Mouse (Mus musculus): ENCODE results near the gene Dgcr6. TPM values are rescaled to one million over a fixed set of nuclear protein-coding genes. Genes with fewer than 3 reads are reported as not detected.

Gene Dgcr6
- polyA plus RNA-seq, 1 experiment from 2014 or later: 98.4 TPM

GRCm38 (mm10) chr16:18047660-18048059, 5.0 kb upstream of the Dgcr6 start:
- 0 out of 2 replicates have a peak, but pooled peaks cover 4% of the 10 kb centered on the region for H3K27me3 ChIP-seq (replicated peaks; ENCODE audit: control insufficient read depth, insufficient read depth, low read length)
- WGBS: 1% methylated on average over 3 of the region's 3 CpGs
- no peaks in the 10 kb centered on the region for H3K4me1 ChIP-seq (replicated peaks; ENCODE audit: control insufficient read depth, insufficient read depth, low read length)
- ATAC-seq: no peak
- no peak overlapping the region for H3K27ac ChIP-seq (ENCODE audit: low read depth, low read length)
- H3K4me2 ChIP-seq (replicated peaks; ENCODE audit: low read depth): no peak overlapping the region
- TF ChIP-seq CTCF (IDR thresholded peaks at IDR 0.05; ENCODE audit: low read depth): peak; percentile 76
- no peak overlapping the region for H3K9ac ChIP-seq (ENCODE audit: low read depth, low read length)
- H3K36me3 ChIP-seq (ENCODE audit: control insufficient read depth, insufficient read depth): no peaks in the 10 kb centered on the region
- no peak overlapping the region for H3K4me3 ChIP-seq (ENCODE audit: low read depth, low read length)
- no peaks in the 10 kb centered on the region for H3K9me3 ChIP-seq (ENCODE audit: control insufficient read depth)

GRCm38 (mm10) chr16:18048071-18048470, 4.6 kb upstream of the Dgcr6 start:
- no peak overlapping the region for H3K27ac ChIP-seq (ENCODE audit: low read depth, low read length)
- no peaks in the 10 kb centered on the region for H3K4me1 ChIP-seq (replicated peaks; ENCODE audit: control insufficient read depth, insufficient read depth, low read length)
- H3K27me3 ChIP-seq (replicated peaks; ENCODE audit: control insufficient read depth, insufficient read depth, low read length): 0 out of 2 replicates have a peak, but pooled peaks cover 4% of the 10 kb centered on the region
- no peak overlapping the region for H3K4me3 ChIP-seq (ENCODE audit: low read depth, low read length)
- no peaks in the 10 kb centered on the region for H3K36me3 ChIP-seq (ENCODE audit: control insufficient read depth, insufficient read depth)
- no peak for ATAC-seq
- no peak overlapping the region for H3K9ac ChIP-seq (ENCODE audit: low read depth, low read length)
- TF ChIP-seq CTCF (IDR thresholded peaks at IDR 0.05; ENCODE audit: low read depth): no peak
- WGBS: 71% methylated on average over 8 of the region's 8 CpGs
- H3K9me3 ChIP-seq (ENCODE audit: control insufficient read depth): no peaks in the 10 kb centered on the region
- H3K4me2 ChIP-seq (replicated peaks; ENCODE audit: low read depth): no peak overlapping the region

- 0 out of 2 replicates have a peak, but pooled peaks have one; percentile 2 for ATAC-seq
Observed at GRCm38 (mm10) chr16:18052322-18052721, 338 bp upstream of the Dgcr6 start.

GRCm38 (mm10) chr16:18056215-18056614, 3.6 kb downstream of the Dgcr6 start:
- WGBS: 38% methylated on average over 2 of the region's 2 CpGs
- 0 out of 2 replicates have a peak, but pooled peaks cover 4% of the 10 kb centered on the region for H3K27me3 ChIP-seq (replicated peaks; ENCODE audit: control insufficient read depth, insufficient read depth, low read length)
- TF ChIP-seq CTCF (IDR thresholded peaks at IDR 0.05; ENCODE audit: low read depth): no peak
- H3K27ac ChIP-seq (ENCODE audit: low read depth, low read length): no peak overlapping the region
- no peak for ATAC-seq
- H3K9ac ChIP-seq (ENCODE audit: low read depth, low read length): no peak overlapping the region
- H3K4me3 ChIP-seq (ENCODE audit: low read depth, low read length): no peak overlapping the region
- no peaks in the 10 kb centered on the region for H3K9me3 ChIP-seq (ENCODE audit: control insufficient read depth)
- H3K36me3 ChIP-seq (ENCODE audit: control insufficient read depth, insufficient read depth): no peaks in the 10 kb centered on the region
- H3K4me1 ChIP-seq (replicated peaks; ENCODE audit: control insufficient read depth, insufficient read depth, low read length): no peaks in the 10 kb centered on the region
- H3K4me2 ChIP-seq (replicated peaks; ENCODE audit: low read depth): no peak overlapping the region

More at GRCm38 (mm10) chr16:18052322-18052721, 338 bp upstream of the Dgcr6 start:
- 53% methylated on average over 7 of the region's 7 CpGs for WGBS
- TF ChIP-seq CTCF (IDR thresholded peaks at IDR 0.05; ENCODE audit: low read depth): no peak
- H3K4me2 ChIP-seq (replicated peaks; ENCODE audit: low read depth): no peak overlapping the region
- no peaks in the 10 kb centered on the region for H3K36me3 ChIP-seq (ENCODE audit: control insufficient read depth, insufficient read depth)
- H3K9me3 ChIP-seq (ENCODE audit: control insufficient read depth): no peaks in the 10 kb centered on the region
- H3K27me3 ChIP-seq (replicated peaks; ENCODE audit: control insufficient read depth, insufficient read depth, low read length): 0 out of 2 replicates have a peak, but pooled peaks cover 4% of the 10 kb centered on the region
- no peak overlapping the region for H3K4me3 ChIP-seq (ENCODE audit: low read depth, low read length)
- H3K9ac ChIP-seq (ENCODE audit: low read depth, low read length): no peak overlapping the region
- H3K27ac ChIP-seq (ENCODE audit: low read depth, low read length): no peak overlapping the region
- H3K4me1 ChIP-seq (replicated peaks; ENCODE audit: control insufficient read depth, insufficient read depth, low read length): no peaks in the 10 kb centered on the region

- WGBS: 79% methylated on average over 6 of the region's 6 CpGs
- H3K4me1 ChIP-seq (replicated peaks; ENCODE audit: control insufficient read depth, insufficient read depth, low read length): no peaks in the 10 kb centered on the region
- TF ChIP-seq CTCF (IDR thresholded peaks at IDR 0.05; ENCODE audit: low read depth): no peak
- ATAC-seq: no peak
- H3K9ac ChIP-seq (ENCODE audit: low read depth, low read length): no peak overlapping the region
- no peaks in the 10 kb centered on the region for H3K9me3 ChIP-seq (ENCODE audit: control insufficient read depth)
- no peaks in the 10 kb centered on the region for H3K27me3 ChIP-seq (replicated peaks; ENCODE audit: control insufficient read depth, insufficient read depth, low read length)
- H3K4me2 ChIP-seq (replicated peaks; ENCODE audit: low read depth): no peak overlapping the region
- H3K4me3 ChIP-seq (ENCODE audit: low read depth, low read length): no peak overlapping the region
- no peak overlapping the region for H3K27ac ChIP-seq (ENCODE audit: low read depth, low read length)
- H3K36me3 ChIP-seq (ENCODE audit: control insufficient read depth, insufficient read depth): no peaks in the 10 kb centered on the region
Observed at GRCm38 (mm10) chr16:18058331-18058731, 5.7 kb downstream of the Dgcr6 start.

GRCm38 (mm10) chr16:18059243-18059642, 6.6 kb downstream of the Dgcr6 start:
- 65% methylated on average over 10 of the region's 10 CpGs for WGBS
- no peak for ATAC-seq
- H3K4me2 ChIP-seq (replicated peaks; ENCODE audit: low read depth): no peak overlapping the region
- H3K36me3 ChIP-seq (ENCODE audit: control insufficient read depth, insufficient read depth): no peaks in the 10 kb centered on the region
- no peaks in the 10 kb centered on the region for H3K4me1 ChIP-seq (replicated peaks; ENCODE audit: control insufficient read depth, insufficient read depth, low read length)
- H3K4me3 ChIP-seq (ENCODE audit: low read depth, low read length): no peak overlapping the region
- H3K9ac ChIP-seq (ENCODE audit: low read depth, low read length): no peak overlapping the region
- TF ChIP-seq CTCF (IDR thresholded peaks at IDR 0.05; ENCODE audit: low read depth): no peak
- no peaks in the 10 kb centered on the region for H3K27me3 ChIP-seq (replicated peaks; ENCODE audit: control insufficient read depth, insufficient read depth, low read length)
- no peak overlapping the region for H3K27ac ChIP-seq (ENCODE audit: low read depth, low read length)
- no peaks in the 10 kb centered on the region for H3K9me3 ChIP-seq (ENCODE audit: control insufficient read depth)

DNA sequence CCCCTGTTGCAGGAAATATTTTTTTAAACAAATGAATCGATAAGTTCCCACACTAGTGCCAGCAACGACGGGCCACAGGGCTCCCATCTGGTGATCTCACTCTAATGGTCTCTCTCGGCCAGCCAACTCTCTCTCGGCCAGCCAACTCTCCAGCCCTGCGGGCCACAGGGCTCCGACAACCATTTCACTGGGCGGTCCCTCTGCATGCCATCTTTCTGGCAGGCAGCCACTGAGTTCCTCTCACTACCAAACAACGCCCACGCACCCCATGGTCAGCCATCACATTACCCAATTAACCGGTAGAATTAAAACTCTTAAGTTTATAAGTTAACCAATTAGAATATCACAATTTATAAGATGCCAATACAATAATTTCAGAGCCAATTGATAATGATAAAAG, 8.5 kb downstream of the Dgcr6 start:
- H3K4me1 ChIP-seq (replicated peaks; ENCODE audit: control insufficient read depth, insufficient read depth, low read length): no peaks in the 10 kb centered on the region; the same call in 1 of the 2 replicates
- H3K27ac ChIP-seq (ENCODE audit: low read depth, low read length): no peak overlapping the region
- TF ChIP-seq CTCF (IDR thresholded peaks at IDR 0.05; ENCODE audit: low read depth): no peak
- H3K4me3 ChIP-seq (ENCODE audit: low read depth, low read length): no peak overlapping the region
- no peak for ATAC-seq
- no peaks in the 10 kb centered on the region for H3K9me3 ChIP-seq (ENCODE audit: control insufficient read depth)
- H3K27me3 ChIP-seq (replicated peaks; ENCODE audit: control insufficient read depth, insufficient read depth, low read length): no peaks in the 10 kb centered on the region
- WGBS: 81% methylated on average over 11 of the region's 11 CpGs
- no peak overlapping the region for H3K9ac ChIP-seq (ENCODE audit: low read depth, low read length)
- H3K4me2 ChIP-seq (replicated peaks; ENCODE audit: low read depth): no peak overlapping the region
- no peaks in the 10 kb centered on the region for H3K36me3 ChIP-seq (ENCODE audit: control insufficient read depth, insufficient read depth)
